Mouse (Mus musculus) lung, embryonic 14.5 days (tissue): ENCODE data around the gene Pax5. TPM values are rescaled to one million over a fixed set of nuclear protein-coding genes. Genes with fewer than 3 reads are reported as not detected.

Experiments
- ATAC-seq: fragments of 200-750 bp; cut with Nextera tagmentation; 2 replicates; pipeline ENCODE4 v1.8.0; 2017; ENCODE audit warnings: mild to moderate bottlenecking, moderate TSS enrichment, moderate library complexity; ENCODE audit not compliant: insufficient read depth
- DNase-seq: peaks from one replicate; pipeline ENCODE4 v3.0.0-alpha.2; 2015
- H3K27ac ChIP-seq: fragments of 300-500 bp; sonication (generic); 2 replicates; pipeline ENCODE4 v1.5.1; 2014; ENCODE audit warnings: low read depth, mild to moderate bottlenecking, moderate library complexity
- H3K27me3 ChIP-seq: fragments of 300-500 bp; sonication (generic); 2 replicates; pipeline ENCODE4 v1.6.1; 2014; ENCODE audit warnings: low read length, control low read depth; ENCODE audit not compliant: insufficient read depth
- H3K36me3 ChIP-seq: fragments of 300-500 bp; sonication (generic); 2 replicates; pipeline ENCODE4 v1.6.1; 2014; ENCODE audit warnings: control low read depth; ENCODE audit not compliant: insufficient read depth
- H3K4me1 ChIP-seq: fragments of 300-500 bp; sonication (generic); 2 replicates; pipeline ENCODE4 v1.6.1; 2014; ENCODE audit warnings: antibody characterized with exemption, control low read depth; ENCODE audit not compliant: insufficient read depth
- H3K4me2 ChIP-seq: fragments of 300-500 bp; sonication (generic); 2 replicates; pipeline ENCODE4 v1.6.1; 2014; ENCODE audit warnings: mild to moderate bottlenecking
- H3K4me3 ChIP-seq: fragments of 300-500 bp; sonication (generic); 2 replicates; pipeline ENCODE4 v1.5.1; 2014; ENCODE audit warnings: low read depth, low read length
- H3K9ac ChIP-seq: fragments of 300-500 bp; sonication (generic); 2 replicates; pipeline ENCODE4 v1.6.1; 2014
- H3K9me3 ChIP-seq: fragments of 300-500 bp; sonication (generic); 2 replicates; pipeline ENCODE4 v1.6.1; 2016; ENCODE audit warnings: low read depth, low read length, control low read depth
- CTCF ChIP-seq: IDR thresholded peaks from 2 replicates; pipeline ENCODE4 v1.5.1; 2016; ENCODE audit warnings: antibody characterized with exemption, low read depth
- WGBS: fragments of 180-500 bp; shearing (Covaris S2); extraction: QIAGEN DNeasy Blood & Tissue Kit; methylation state at CpG from one replicate; pipeline ENCODE4 v1.1.7; 2014; 5-methylcytosine and 5-hydroxymethylcytosine counted together
- polyA plus RNA-seq: library from polyadenylated mRNA; unstranded; fragments of >200 nt; fragmentation: Nextera tagmentation; extraction: Ambion mirVana; gene quantifications from 2 replicates; pipeline ENCODE4 v1.2.1, GENCODE M21; 2014

The Pax5 gene
- polyA plus RNA-seq, 1 experiment from 2014 or later = not detected

DNA sequence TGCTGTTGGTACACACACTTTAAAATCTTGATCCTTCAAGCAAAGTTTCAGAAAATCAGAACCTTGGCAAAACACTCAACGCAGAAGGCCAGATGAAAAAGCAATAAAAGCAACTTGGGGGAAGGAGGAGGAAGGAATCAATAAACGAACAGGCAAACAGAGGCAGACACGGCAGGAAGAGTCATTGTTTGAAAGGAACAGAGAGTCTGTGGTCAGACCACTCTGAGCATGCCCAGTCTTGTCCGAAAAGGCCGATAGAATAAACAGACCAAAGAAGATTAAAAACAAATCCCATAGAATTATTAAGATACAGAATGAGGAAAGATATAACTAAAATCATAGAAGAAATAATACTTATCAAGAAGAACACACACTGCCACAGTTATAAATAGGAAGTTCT is 137.9 kb downstream of the Pax5 start:
- ATAC-seq (no peak), DNase-seq (no peak)
- Histone ChIP-seq H3K27ac (no peak overlapping the region), H3K4me2 (no peak overlapping the region), H3K4me1 (no peaks in the 10 kb centered on the region), H3K9me3 (no peaks in the 10 kb centered on the region), H3K27me3 (no peaks in the 10 kb centered on the region), H3K9ac (no peak overlapping the region), H3K4me3 (no peak overlapping the region), H3K36me3 (no peaks in the 10 kb centered on the region)
- 50% methylated on average over 5 of the region's 5 CpGs for WGBS
- TF ChIP-seq CTCF = no peak

DNA sequence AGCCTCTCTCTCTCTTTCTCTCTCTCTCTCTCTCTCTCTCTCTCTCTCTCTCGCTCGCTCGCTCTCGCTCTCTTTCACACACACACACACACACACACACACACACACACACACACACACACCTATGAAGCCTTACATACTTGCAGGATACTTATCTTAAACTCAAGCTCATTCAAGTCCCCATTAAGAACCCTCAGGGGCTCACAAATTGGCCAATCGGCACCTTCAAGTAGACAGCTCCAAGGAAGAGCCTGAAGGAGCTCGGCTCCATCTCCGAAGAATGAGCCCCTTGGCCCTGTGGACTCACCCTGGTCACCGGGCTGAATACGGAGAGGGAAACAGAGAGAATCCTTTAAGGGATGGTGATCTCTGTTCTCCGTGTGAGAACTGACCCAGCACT is 141.1 kb downstream of the Pax5 start:
- no peak for ATAC-seq
- Histone ChIP-seq H3K36me3 (no peaks in the 10 kb centered on the region), H3K4me2 (no peak overlapping the region), H3K27ac (no peak overlapping the region), H3K9me3 (no peaks in the 10 kb centered on the region), H3K4me3 (no peak overlapping the region), H3K4me1 (no peaks in the 10 kb centered on the region), H3K9ac (no peak overlapping the region), H3K27me3 (peaks cover under 1% of the 10 kb centered on the region; the same call in 1 of the 2 replicates)
- DNase-seq = no peak
- 75% methylated on average over 10 of the region's 10 CpGs for WGBS
- TF ChIP-seq CTCF = no peak

DNA sequence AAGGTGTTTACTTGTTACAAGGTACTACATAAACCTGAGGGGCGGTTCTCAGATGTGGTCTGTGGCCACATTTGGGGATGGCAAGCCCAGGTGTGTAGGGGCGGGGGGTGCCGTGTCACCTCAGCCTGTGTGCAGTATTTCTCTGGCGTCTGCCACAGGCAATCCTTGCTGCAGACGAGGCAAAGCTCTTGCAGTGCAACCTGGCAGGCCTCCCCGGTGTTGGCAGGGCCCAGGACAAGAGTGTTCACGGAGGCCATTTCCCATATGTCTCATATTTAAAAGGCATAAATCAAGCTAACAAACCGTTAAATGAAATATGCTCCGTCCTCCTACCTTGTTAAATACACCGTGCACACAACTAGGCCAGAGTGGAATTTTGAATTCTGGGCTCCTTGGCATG is 141.6 kb downstream of the Pax5 start:
- Histone ChIP-seq H3K4me2 (no peak overlapping the region), H3K4me3 (no peak overlapping the region), H3K36me3 (no peaks in the 10 kb centered on the region), H3K9ac (no peak overlapping the region), H3K4me1 (no peaks in the 10 kb centered on the region), H3K9me3 (no peaks in the 10 kb centered on the region), H3K27me3 (peaks cover 6% of the 10 kb centered on the region; the same call in 1 of the 2 replicates), H3K27ac (no peak overlapping the region)
- WGBS = 68% methylated on average over 10 of the region's 10 CpGs
- ATAC-seq (no peak), DNase-seq (no peak)
- TF ChIP-seq CTCF = no peak

DNA sequence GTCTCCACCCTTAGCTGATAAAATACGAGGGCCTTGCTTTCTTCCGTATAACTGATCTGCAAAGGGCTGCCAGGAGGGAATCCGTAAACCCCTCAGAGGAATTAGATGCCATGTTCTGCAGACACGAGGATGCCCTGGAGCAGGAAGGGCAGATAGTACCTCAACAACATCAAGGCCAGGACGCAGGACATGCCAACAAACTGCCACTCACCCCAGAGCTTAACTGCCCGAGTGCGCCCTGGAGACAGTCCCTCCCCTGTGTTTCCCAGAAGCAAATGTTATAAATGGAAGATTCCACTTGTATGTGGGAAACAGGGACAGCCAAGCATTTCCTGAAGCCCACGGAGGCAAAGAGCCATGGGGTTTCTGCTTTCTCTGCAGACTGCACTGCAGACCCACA is 143.9 kb downstream of the Pax5 start:
- H3K27me3 ChIP-seq = peaks cover 6% of the 10 kb centered on the region; the same call in 1 of the 2 replicates

DNA sequence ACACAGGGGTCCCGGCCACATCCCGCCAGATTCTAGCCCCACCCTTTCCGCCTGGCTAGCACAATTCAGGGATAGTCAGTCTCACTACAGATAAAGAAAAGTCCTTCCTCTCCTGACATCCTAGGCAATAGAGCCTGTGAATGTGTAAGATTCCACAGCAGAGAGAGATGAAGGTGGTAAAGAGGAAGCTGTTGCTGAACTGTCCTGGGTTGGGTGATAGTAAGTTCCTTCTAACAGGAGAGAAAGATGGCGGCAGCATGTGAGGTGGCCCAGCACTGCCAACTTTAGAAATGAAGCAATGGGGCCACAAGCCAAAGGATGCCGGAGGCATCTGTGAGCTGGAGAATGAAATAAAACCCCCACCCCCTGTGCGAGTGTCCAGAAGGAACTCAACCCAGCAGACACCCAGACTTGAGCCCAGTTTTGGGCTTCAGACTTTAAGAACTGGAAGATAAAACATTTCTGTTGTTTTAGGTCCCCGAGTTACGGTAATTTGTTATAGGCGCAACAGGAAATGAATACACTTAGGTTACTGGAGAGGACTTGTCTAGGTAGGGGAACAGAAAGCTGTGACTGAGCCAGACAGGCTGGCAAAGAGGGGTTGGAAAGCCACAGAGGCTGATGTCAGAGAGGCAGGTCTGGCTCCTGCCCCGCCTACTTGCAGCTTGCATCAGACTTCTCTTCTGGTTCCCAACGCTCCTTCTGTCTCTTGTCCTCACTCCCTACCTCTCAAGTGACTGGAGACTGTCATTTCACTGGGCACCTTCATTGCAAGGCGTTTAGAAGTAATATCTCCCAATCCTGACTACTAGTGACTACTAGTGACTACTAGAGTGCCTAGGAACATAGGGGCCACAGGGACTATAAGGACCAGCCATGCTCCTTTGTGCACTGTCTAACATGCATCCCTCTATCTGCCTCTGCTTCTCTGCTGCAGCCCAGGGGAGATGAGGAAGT is 144.9 kb downstream of the Pax5 start:
- 69% methylated on average over 12 of the region's 12 CpGs for WGBS
- H3K9me3 ChIP-seq = no peaks in the 10 kb centered on the region
- H3K4me3 ChIP-seq = no peak overlapping the region
- H3K27ac ChIP-seq = no peak overlapping the region
- no peaks in the 10 kb centered on the region for H3K36me3 ChIP-seq
- DNase-seq (no peak), ATAC-seq (no peak)
- no peak overlapping the region for H3K4me2 ChIP-seq
- no peak for TF ChIP-seq CTCF
- no peak overlapping the region for H3K9ac ChIP-seq
- H3K4me1 ChIP-seq = no peaks in the 10 kb centered on the region
- peaks cover 6% of the 10 kb centered on the region; the same call in 1 of the 2 replicates for H3K27me3 ChIP-seq

More for the DNA sequence above, 143.9 kb downstream of the Pax5 start:
- H3K4me1 ChIP-seq = no peaks in the 10 kb centered on the region
- no peak overlapping the region for H3K27ac ChIP-seq
- no peaks in the 10 kb centered on the region for H3K9me3 ChIP-seq
- no peak overlapping the region for H3K4me3 ChIP-seq
- H3K36me3 ChIP-seq = no peaks in the 10 kb centered on the region
- H3K9ac ChIP-seq = no peak overlapping the region
- ATAC-seq (no peak), DNase-seq (no peak)
- no peak for TF ChIP-seq CTCF
- no peak overlapping the region for H3K4me2 ChIP-seq
- 60% methylated on average over 8 of the region's 8 CpGs for WGBS

DNA sequence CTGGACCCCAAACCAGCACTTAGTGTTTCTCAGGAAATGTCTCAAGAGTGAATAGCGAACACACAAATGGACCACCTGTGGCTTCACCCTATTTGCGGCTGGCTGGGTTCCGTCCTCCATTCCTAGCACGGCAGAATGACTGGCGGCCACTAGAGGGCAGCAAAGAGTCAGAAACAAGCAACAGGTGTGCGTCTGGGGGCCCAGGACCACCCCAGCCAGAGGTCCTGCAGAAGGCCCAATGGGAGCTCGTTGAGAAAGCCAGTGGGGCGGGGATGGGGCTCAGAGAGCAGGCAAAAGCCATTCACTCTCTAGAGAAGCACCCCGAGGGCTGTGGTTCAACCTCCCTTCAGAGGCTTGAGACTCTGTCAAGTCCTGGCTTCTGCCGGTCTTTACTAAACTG is 145.7 kb downstream of the Pax5 start:
- no peak overlapping the region for H3K9ac ChIP-seq
- no peaks in the 10 kb centered on the region for H3K4me1 ChIP-seq
- H3K27me3 ChIP-seq = peaks cover 6% of the 10 kb centered on the region; the same call in 1 of the 2 replicates
- peak; percentile 44; the same call in 1 of the 2 replicates for ATAC-seq
- 8% methylated on average over 10 of the region's 10 CpGs for WGBS
- H3K27ac ChIP-seq = no peak overlapping the region
- no peak overlapping the region for H3K4me2 ChIP-seq
- peak; percentile 92 for TF ChIP-seq CTCF
- H3K9me3 ChIP-seq = no peaks in the 10 kb centered on the region
- no peaks in the 10 kb centered on the region for H3K36me3 ChIP-seq
- H3K4me3 ChIP-seq = no peak overlapping the region
- DNase-seq = peak; percentile 80

DNA sequence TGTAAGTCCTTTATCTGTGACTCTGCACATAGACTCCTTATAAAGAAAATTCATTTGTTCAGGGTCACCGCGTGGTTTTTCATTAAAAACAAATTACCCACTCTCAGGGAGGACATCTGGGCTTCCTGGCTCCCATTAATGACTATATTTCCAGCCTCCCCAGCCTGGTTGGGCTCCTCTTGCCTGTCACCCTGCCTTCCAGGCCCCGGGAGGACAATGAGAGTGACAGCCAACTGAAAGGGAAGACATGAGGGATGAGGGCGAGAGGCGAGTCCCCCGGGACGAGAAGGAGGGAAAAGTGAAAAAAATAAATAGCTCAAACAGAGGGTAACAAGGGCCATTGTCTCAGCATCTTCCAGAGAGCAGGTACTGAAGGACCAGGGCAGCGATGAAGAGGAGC is 149.3 kb downstream of the Pax5 start:
- ATAC-seq = no peak
- WGBS = 66% methylated on average over 8 of the region's 8 CpGs

More for the DNA sequence above, 149.3 kb downstream of the Pax5 start:
- H3K27me3 ChIP-seq = peaks cover 6% of the 10 kb centered on the region; the same call in 1 of the 2 replicates
- no peaks in the 10 kb centered on the region for H3K36me3 ChIP-seq
- no peak for TF ChIP-seq CTCF
- no peak for DNase-seq
- H3K4me3 ChIP-seq = no peak overlapping the region
- no peak overlapping the region for H3K9ac ChIP-seq
- no peak overlapping the region for H3K4me2 ChIP-seq
- no peak overlapping the region for H3K27ac ChIP-seq
- no peaks in the 10 kb centered on the region for H3K9me3 ChIP-seq
- H3K4me1 ChIP-seq = no peaks in the 10 kb centered on the region
